Mouse (Mus musculus): ENCODE data around the gene Gm17018.

Gm17018 gene

GRCm38 (mm10) chr19:45629219-45629618, 68.8 kb downstream of the Gm17018 start:
- no peak for DNase-seq
